Mouse (Mus musculus) spleen, adult 2 months (tissue): ENCODE data around the gene She. TPM values are rescaled to one million over a fixed set of nuclear protein-coding genes. Genes with fewer than 3 reads are reported as not detected.

ENCODE experiments used
- DNase-seq, 2 experiments: peaks; one replicate each; pipeline versions ENCODE4 v3.0.0 to v3.0.0-alpha.2; 2012 to 2021; ENCODE audit warnings: low spot score in 2 of 2, low read depth in 1 of 2
- H3K27ac ChIP-seq: fragments of 200-500 bp; 2 replicates; pipeline ENCODE4 v1.5.1; 2012; ENCODE audit warnings: low read length, inconsistent platforms; ENCODE audit not compliant: insufficient read depth
- H3K27me3 ChIP-seq: fragments of 200-500 bp; 2 replicates; pipeline ENCODE4 v1.6.1; 2012; ENCODE audit warnings: mild to moderate bottlenecking, moderate library complexity, low read length, inconsistent platforms; ENCODE audit not compliant: control insufficient read depth, insufficient read depth
- H3K36me3 ChIP-seq: fragments of 200-500 bp; 2 replicates; pipeline ENCODE4 v1.6.1; 2012; ENCODE audit warnings: mild to moderate bottlenecking, low read length, inconsistent platforms; ENCODE audit not compliant: control insufficient read depth, insufficient read depth
- H3K4me1 ChIP-seq: fragments of 200-500 bp; 2 replicates; pipeline ENCODE4 v1.6.1; 2011; ENCODE audit warnings: inconsistent platforms; ENCODE audit not compliant: control insufficient read depth, insufficient read depth, insufficient read length
- H3K4me3 ChIP-seq: fragments of 200-500 bp; 2 replicates; pipeline ENCODE4 v1.5.1; 2011; ENCODE audit warnings: mild to moderate bottlenecking, inconsistent platforms; ENCODE audit not compliant: insufficient read depth, insufficient read length; ENCODE audit errors: extremely low read depth
- CTCF ChIP-seq: fragments of 200-500 bp; IDR thresholded peaks from 2 replicates; pipeline ENCODE4 v1.5.1; 2011; ENCODE audit warnings: mild to moderate bottlenecking, inconsistent platforms; ENCODE audit not compliant: insufficient read depth, insufficient read length, insufficient replicate concordance; ENCODE audit errors: extremely low read depth
- POLR2A ChIP-seq: fragments of 200-500 bp; IDR thresholded peaks from 2 replicates; pipeline ENCODE4 v1.6.1; 2011; ENCODE audit warnings: low read depth, low read length, inconsistent platforms
- WGBS: fragments of 180-500 bp; shearing (Covaris S2); methylation state at CpG from one replicate; pipeline ENCODE4 v1.1.7; 2018; 5-methylcytosine and 5-hydroxymethylcytosine counted together
- polyA plus RNA-seq: library from polyadenylated mRNA; depleted of rRNA; stranded (reverse); fragments of >200 nt; gene quantifications from 2 replicates; pipeline ENCODE4 v1.2.3, GENCODE M21; 2012

The She gene
- polyA plus RNA-seq, 1 experiment, result 1.1 TPM

DNA sequence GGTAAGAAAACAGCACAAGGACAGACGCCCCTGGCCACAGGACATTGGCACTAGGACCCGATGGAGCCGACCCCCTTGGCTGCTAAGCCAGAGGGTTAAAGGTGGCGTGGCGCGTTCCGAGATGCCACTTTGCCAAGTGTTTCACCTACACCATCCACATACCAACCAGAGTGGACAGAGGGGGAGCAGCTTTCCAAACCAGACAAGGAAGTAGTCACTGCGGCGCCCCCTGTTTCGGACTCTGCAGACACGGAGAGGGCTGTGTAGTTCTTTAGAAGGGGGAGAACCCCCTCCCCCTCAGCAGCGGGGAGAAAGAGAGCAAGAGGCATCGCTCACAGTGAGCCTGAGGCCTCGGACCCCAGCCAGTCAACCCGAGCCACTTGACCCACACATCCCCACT lies 28.3 kb upstream of the She start:
- DNase-seq, result peak in 1 of 2 experiments; percentile 2
- 91% methylated on average over 15 of the region's 15 CpGs for WGBS

GRCm38 (mm10) chr3:89805179-89805578 lies 26.0 kb upstream of the She start:
- Histone ChIP-seq H3K27me3 (no peaks in the 10 kb centered on the region), H3K27ac (no peak overlapping the region), H3K36me3 (no peaks in the 10 kb centered on the region), H3K4me1 (peaks cover 12% of the 10 kb centered on the region), H3K4me3 (no peak overlapping the region)
- peak in 1 of 2 experiments; percentile 1 for DNase-seq
- no peak for TF ChIP-seq POLR2A
- TF ChIP-seq CTCF, result no peak
- WGBS, result 93% methylated on average over 4 of the region's 4 CpGs

More for the DNA sequence above, 28.3 kb upstream of the She start:
- H3K27me3 ChIP-seq, result no peaks in the 10 kb centered on the region
- H3K27ac ChIP-seq, result no peak overlapping the region
- TF ChIP-seq CTCF (no peak), POLR2A (no peak)
- H3K4me3 ChIP-seq, result no peak overlapping the region
- H3K36me3 ChIP-seq, result no peaks in the 10 kb centered on the region
- H3K4me1 ChIP-seq, result peaks cover 12% of the 10 kb centered on the region

DNA sequence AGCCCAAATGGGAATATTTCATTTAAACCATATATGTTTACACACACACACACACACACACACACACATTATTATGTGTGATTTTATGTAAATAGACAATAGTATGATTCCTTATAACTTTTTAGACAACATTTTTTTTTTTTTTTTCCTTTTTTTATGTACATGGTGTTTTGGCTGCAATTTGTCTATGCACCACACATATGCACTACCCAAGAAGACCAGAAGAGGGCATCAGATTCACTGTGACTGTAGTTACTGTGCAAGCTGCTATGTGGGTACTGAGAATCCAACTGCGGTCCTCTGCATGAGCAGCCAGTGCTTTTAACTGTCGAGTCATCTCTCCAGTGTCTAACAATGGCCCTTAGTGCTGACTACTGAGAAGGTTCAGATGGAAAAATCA lies 24.4 kb upstream of the She start:
- H3K27ac ChIP-seq, result no peak overlapping the region
- TF ChIP-seq POLR2A, result no peak
- H3K27me3 ChIP-seq, result no peaks in the 10 kb centered on the region
- peak in 1 of 2 experiments; percentile 3 for DNase-seq
- H3K4me3 ChIP-seq, result no peak overlapping the region
- H3K36me3 ChIP-seq, result no peaks in the 10 kb centered on the region
- H3K4me1 ChIP-seq, result peaks cover 6% of the 10 kb centered on the region; the same call in 1 of the 2 replicates
- 93% methylated on average over 2 of the region's 2 CpGs for WGBS

- DNase-seq, result peak in 1 of 2 experiments; percentile 1
- Histone ChIP-seq H3K27me3 (no peaks in the 10 kb centered on the region), H3K27ac (no peak overlapping the region), H3K4me1 (peaks cover 3% of the 10 kb centered on the region; the same call in 1 of the 2 replicates), H3K4me3 (no peak overlapping the region), H3K36me3 (no peaks in the 10 kb centered on the region)
- no peak for TF ChIP-seq POLR2A
- TF ChIP-seq CTCF, result no peak
- WGBS, result 88% methylated on average over 3 of the region's 3 CpGs
Measured at GRCm38 (mm10) chr3:89807171-89807570, 24.0 kb upstream of the She start.

GRCm38 (mm10) chr3:89807881-89808280 lies 23.3 kb upstream of the She start:
- H3K36me3 ChIP-seq, result no peaks in the 10 kb centered on the region
- no peak for TF ChIP-seq CTCF
- no peaks in the 10 kb centered on the region for H3K27me3 ChIP-seq
- DNase-seq, result peak in 1 of 2 experiments; percentile 0
- no peak overlapping the region for H3K4me3 ChIP-seq
- H3K27ac ChIP-seq, result no peak overlapping the region
- H3K4me1 ChIP-seq, result peaks cover under 1% of the 10 kb centered on the region; the same call in 1 of the 2 replicates
- 87% methylated on average over 5 of the region's 5 CpGs for WGBS

DNA sequence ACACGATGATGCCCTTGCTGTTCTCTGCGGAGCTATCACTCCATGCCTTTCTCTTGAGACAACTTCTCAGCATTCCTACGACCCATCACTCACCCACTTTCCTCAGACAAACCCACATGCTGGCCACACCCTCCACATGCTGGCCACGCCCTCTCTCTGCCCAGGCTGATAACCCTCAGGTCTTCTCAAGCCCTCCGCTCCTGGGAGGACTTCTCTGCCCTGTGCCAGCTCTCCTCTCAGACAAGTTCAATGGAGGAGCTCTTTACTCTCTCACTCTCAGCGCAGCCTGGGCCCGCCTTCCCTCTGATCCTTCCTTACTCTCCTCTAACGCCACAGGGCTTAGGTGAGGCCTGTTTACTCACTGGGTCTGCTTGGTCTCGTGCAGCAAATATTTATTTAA lies 22.5 kb upstream of the She start:
- WGBS, result 80% methylated on average over 9 of the region's 9 CpGs
- H3K4me1 ChIP-seq, result no peaks in the 10 kb centered on the region
- no peak overlapping the region; the same call in 1 of the 2 replicates for H3K27ac ChIP-seq
- no peak overlapping the region for H3K4me3 ChIP-seq
- TF ChIP-seq POLR2A, result no peak
- no peak for TF ChIP-seq CTCF
- DNase-seq, result peak in 1 of 2 experiments; percentile 1
- H3K36me3 ChIP-seq, result no peaks in the 10 kb centered on the region
- H3K27me3 ChIP-seq, result no peaks in the 10 kb centered on the region

- Histone ChIP-seq H3K27me3 (no peaks in the 10 kb centered on the region), H3K27ac (no peak overlapping the region), H3K4me1 (no peaks in the 10 kb centered on the region), H3K4me3 (no peak overlapping the region), H3K36me3 (no peaks in the 10 kb centered on the region)
- no peak for DNase-seq
- TF ChIP-seq CTCF (no peak), POLR2A (no peak)
Measured at GRCm38 (mm10) chr3:89810841-89811240, 20.3 kb upstream of the She start.

GRCm38 (mm10) chr3:89812166-89812565 lies 19.0 kb upstream of the She start:
- Histone ChIP-seq H3K36me3 (no peaks in the 10 kb centered on the region), H3K4me3 (no peak overlapping the region), H3K27ac (no peak overlapping the region), H3K4me1 (no peaks in the 10 kb centered on the region), H3K27me3 (no peaks in the 10 kb centered on the region)
- no peak for TF ChIP-seq CTCF
- no peak for TF ChIP-seq POLR2A
- DNase-seq, result no peak
- 53% methylated on average over 3 of the region's 3 CpGs for WGBS
